Mouse (Mus musculus) lung, adult 2 months (tissue): Measurements from ENCODE around the gene Gm28635. TPM values are rescaled to one million over a fixed set of nuclear protein-coding genes. Genes with fewer than 3 reads are reported as not detected.

Experiments
- DNase-seq: peaks from one replicate; pipeline ENCODE4 v3.0.0; 2022
- H3K4me1 ChIP-seq: fragments of 200-500 bp; 2 replicates; pipeline ENCODE4 v1.6.1; 2011; ENCODE audit warnings: low read length; ENCODE audit not compliant: control insufficient read depth, insufficient read depth
- H3K4me3 ChIP-seq: fragments of 200-500 bp; replicated peaks from 2 replicates; pipeline ENCODE3; 2011; ENCODE audit warnings: low read depth, mild to moderate bottlenecking, control low read depth, low read length; ENCODE audit errors: extremely low read depth
- CTCF ChIP-seq: fragments of 200-500 bp; IDR thresholded peaks from 2 replicates; pipeline ENCODE4 v1.5.1; 2011; ENCODE audit warnings: mild to moderate bottlenecking, low read length, control low read depth; ENCODE audit not compliant: insufficient read depth
- POLR2A ChIP-seq: fragments of 200-500 bp; IDR thresholded peaks from 2 replicates; pipeline ENCODE4 v1.6.1; 2011; ENCODE audit warnings: low read depth, mild to moderate bottlenecking, control low read depth, low read length, borderline replicate concordance; ENCODE audit errors: extremely low read depth
- WGBS: fragments of 180-500 bp; shearing (Covaris S2); methylation state at CpG from one replicate; pipeline ENCODE4 v1.1.7; 2018; 5-methylcytosine and 5-hydroxymethylcytosine counted together
- polyA plus RNA-seq: library from polyadenylated mRNA; depleted of rRNA; stranded (reverse); fragments of >200 nt; gene quantifications from 2 replicates; pipeline ENCODE4 v1.2.3, GENCODE M21; 2012

The Gm28635 gene
- polyA plus RNA-seq, 1 experiment: not detected

GRCm38 (mm10) chr2:84669828-84670568 lies 7.8 kb downstream of the Gm28635 start:
- peak overlapping the region; percentile 70 for H3K4me3 ChIP-seq

DNA sequence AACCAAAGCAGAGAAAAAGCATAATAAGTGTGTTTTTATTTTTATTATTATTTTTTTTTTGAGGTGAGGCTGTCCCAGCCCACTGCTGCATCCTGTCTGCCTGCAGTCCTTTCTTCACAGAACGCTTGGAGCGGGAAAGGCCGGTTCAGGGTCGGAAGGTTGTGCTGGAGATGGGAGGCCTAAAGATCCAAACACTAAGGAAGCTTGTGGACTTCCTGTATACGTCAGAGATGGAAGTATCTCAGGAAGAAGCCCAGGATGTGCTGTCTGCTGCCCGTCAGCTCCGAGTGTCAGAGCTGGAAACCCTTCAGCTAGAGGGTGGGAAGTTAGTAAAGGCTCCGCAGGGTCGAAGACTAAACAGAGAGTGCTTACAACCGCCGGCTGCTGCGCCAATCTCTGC lies 11.8 kb downstream of the Gm28635 start:
- 38% methylated on average over 12 of the region's 12 CpGs for WGBS
- no peak for TF ChIP-seq CTCF
- TF ChIP-seq POLR2A: no peak
- H3K4me1 ChIP-seq: no peaks in the 10 kb centered on the region; the same call in 1 of the 2 replicates
- no peak for DNase-seq
- H3K4me3 ChIP-seq: no peak overlapping the region

More at GRCm38 (mm10) chr2:84669828-84670568, 7.8 kb downstream of the Gm28635 start:
- TF ChIP-seq CTCF (no peak), POLR2A (no peak)
- 3% methylated on average over 37 of the region's 39 CpGs for WGBS
- no peaks in the 10 kb centered on the region; the same call in 1 of the 2 replicates for H3K4me1 ChIP-seq
- DNase-seq: no peak

- H3K4me1 ChIP-seq: peaks cover 2% of the 10 kb centered on the region; the same call in 1 of the 2 replicates
- peak; percentile 48 for DNase-seq
- WGBS: 39% methylated on average over 2 of the region's 2 CpGs
- no peak overlapping the region for H3K4me3 ChIP-seq
- TF ChIP-seq POLR2A: no peak
- peak; percentile 10; the same call in 1 of the 2 replicates for TF ChIP-seq CTCF
These were observed 15.0 kb downstream of the Gm28635 start for GRCm38 (mm10) chr2:84662866-84663265.

- 49% methylated on average over 3 of the region's 3 CpGs for WGBS
- no peak overlapping the region for H3K4me3 ChIP-seq
- peaks cover 2% of the 10 kb centered on the region; the same call in 1 of the 2 replicates for H3K4me1 ChIP-seq
- DNase-seq: no peak
- TF ChIP-seq CTCF: peak; percentile 44; the same call in 1 of the 2 replicates
- TF ChIP-seq POLR2A: no peak
These were observed 17.6 kb downstream of the Gm28635 start for GRCm38 (mm10) chr2:84660253-84660652.

DNA sequence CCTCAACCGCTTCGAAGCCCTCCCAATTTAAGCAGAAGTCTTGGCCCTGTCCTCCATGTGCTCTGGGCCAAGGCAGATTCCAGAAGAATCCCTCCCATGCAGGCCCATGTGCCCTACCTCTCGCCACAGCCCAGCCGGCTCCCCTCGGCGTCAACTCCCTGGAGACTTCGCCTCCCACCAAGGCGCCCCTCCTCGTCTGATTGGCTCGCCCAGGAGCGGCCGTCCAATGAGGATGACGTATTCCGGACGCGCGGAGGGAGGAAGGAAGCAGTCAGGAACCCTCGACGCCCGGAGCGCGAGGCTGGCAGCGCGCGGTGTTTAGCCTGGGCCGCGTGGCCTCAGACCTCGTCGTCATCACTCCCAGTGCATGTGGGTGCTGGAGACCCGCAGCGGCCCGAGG lies 19.0 kb downstream of the Gm28635 start, which contains the start of gene Btbd18:
Gene Btbd18, plus strand, starts transcription at position 274 of the 400 bp plus-strand sequence.
- Histone ChIP-seq H3K4me1 (peaks cover 2% of the 10 kb centered on the region; the same call in 1 of the 2 replicates), H3K4me3 (no peak within 1 kb of the TSS)
- no peak for TF ChIP-seq CTCF
- TF ChIP-seq POLR2A: no peak
- DNase-seq: no peak
- WGBS: 95% methylated on average over 32 of the region's 32 CpGs

DNA sequence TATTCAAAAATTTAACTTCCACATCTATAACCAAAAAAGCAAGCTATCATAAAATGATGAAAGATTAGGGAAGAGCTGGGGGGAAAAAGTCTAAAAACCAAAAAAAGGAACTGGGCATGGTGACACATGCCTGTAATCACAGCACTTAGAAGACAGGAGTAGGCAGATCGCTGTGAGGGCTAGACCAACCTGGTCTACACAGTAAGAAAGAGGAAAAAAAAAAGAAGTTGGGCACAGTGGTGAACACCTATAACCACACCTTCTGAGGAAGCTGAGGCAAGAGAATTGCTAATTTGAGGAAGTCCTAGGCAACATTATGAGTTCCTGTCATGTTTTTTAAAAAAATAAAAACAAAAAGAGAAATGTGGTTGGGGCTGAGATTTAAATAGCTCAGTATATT lies 22.0 kb downstream of the Gm28635 start:
- no peak for TF ChIP-seq CTCF
- H3K4me1 ChIP-seq: peaks cover 2% of the 10 kb centered on the region; the same call in 1 of the 2 replicates
- DNase-seq: no peak
- H3K4me3 ChIP-seq: no peak overlapping the region
- 58% methylated on average over 1 of the region's 1 CpGs for WGBS

DNA sequence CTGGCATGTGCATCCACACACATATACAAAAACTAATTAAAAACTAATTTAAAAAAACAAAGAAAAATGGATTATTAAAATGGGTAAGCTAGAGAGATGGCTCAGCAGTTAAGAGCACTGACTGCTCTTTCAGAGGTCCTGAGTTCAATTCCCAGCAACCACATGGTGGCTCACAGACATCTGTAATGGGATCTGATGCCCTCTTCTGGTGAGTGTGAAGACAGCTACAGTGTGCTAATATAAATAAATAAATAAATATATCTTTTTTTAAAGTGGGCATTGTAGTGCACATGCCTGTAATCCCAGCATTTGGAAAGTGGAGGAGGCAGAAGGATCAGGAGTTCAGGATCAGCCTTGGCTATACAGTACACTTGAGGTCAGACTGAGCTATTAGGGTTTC lies 24.5 kb downstream of the Gm28635 start:
- TF ChIP-seq CTCF: no peak
- TF ChIP-seq POLR2A: no peak
- no peak for DNase-seq
- Histone ChIP-seq H3K4me1 (no peaks in the 10 kb centered on the region), H3K4me3 (no peak overlapping the region)

DNA sequence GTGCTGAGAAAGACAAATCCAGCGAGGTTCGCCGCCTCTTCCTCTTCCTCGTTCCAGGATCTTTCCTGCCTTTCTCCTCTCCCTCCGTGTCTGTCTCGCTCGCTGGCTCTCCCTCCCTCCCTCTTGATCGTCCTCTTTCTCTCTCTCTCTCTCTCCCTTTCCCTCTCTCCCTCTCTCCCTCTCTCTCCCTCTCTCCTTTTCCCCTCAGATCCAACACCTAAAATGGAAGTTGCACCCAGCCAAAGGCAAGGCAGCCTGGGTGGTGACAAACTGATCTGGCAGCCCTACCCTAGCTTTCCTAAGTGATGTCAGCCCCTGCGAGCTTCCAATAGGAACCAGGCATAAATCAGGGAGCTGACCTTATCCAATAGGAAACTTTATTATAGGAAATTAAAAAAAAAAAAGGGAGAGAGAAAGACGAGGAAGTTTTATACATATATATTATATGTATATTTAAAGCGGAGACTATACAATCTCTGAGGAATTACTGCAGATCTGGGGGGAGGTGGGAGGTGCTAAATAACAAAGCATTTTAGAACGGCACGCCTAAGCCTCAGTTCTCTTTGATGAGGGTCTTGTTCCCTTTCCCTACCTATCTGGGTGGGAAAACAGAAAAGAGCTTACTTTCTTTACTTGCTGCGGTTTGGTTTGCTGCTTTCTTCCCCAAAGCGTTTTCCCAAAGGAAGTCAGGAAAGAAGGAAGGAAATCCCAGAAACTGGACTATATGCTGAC lies 27.2 kb downstream of the Gm28635 start, which contains the start of gene Ctnnd1:
Gene Ctnnd1, minus strand, starts transcription at position 302 of the 732 bp plus-strand sequence.
- Histone ChIP-seq H3K4me3 (peak within 1 kb of the TSS; percentile 98), H3K4me1 (peaks cover 4% of the 10 kb centered on the region)
- peak; percentile 98 for TF ChIP-seq POLR2A
- no peak for TF ChIP-seq CTCF
- DNase-seq: peak; percentile 83
- WGBS: 1% methylated on average over 15 of the region's 15 CpGs

- Histone ChIP-seq H3K4me1 (peaks cover 4% of the 10 kb centered on the region), H3K4me3 (peak overlapping the region; percentile 98)
- TF ChIP-seq CTCF (no peak), POLR2A (0 out of 2 replicates have a peak, but pooled peaks have one; percentile 19)
- WGBS: 1% methylated on average over 10 of the region's 10 CpGs
- peak; percentile 51 for DNase-seq
These were observed 28.2 kb downstream of the Gm28635 start for GRCm38 (mm10) chr2:84649674-84650073.
